21 mouse cellular contexts compared by ENCODE assay signal in the genomic region with DNA sequence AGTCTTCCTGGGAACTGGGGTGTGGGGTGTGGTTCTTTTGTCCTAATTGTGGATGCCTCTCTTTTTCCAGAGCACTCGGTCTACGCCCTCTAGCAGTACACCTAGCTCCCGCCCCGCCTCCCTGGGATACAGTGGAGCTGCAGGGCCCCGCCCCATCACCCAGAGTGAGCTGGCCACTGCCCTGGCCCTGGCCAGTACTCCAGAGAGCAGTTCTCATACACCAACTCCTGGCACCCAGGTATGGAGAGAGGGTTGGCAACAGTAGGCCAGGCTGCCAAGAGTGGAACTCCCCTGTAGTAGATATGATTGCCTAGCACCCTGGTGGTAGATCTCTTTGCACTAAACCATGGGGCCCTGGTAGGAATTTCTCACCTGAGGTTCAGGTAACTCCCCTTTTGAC. TPM values are rescaled to one million over a fixed set of nuclear protein-coding genes. Genes with fewer than 3 reads are reported as not detected.
DNase-seq lines count a peak whose midpoint lies in the region; ATAC-seq and TF ChIP-seq lines count a peak whose summit lies in the region.
"Had no signal": no experiment of that assay in that cellular context is flagged by ENCODE, and none has a peak within 500 bp of the region (broad histone marks: within the 10 kb centered on the region; RNA-seq: fewer than 3 reads in every experiment).

No protein-coding gene starts in this region.

- peak overlapping the region; percentile 77 for H3K27ac ChIP-seq in cerebellum, adult 2 months (ENCODE audit: insufficient read depth, low read length)
- H3K27ac ChIP-seq in heart, embryonic 12.5 days (ENCODE audit: poor library complexity, severe bottlenecking): no peak overlapping the region
- no peak overlapping the region for H3K27ac ChIP-seq in embryonic facial prominence, embryonic 13.5 days
- H3K27ac ChIP-seq: forebrain, embryonic 12.5 days; forebrain, embryonic 15.5 days; heart, adult 2 months; heart, embryonic 10.5 days; hindbrain, embryonic 12.5 days; hindbrain, embryonic 15.5 days had no signal

- peaks cover 85% of the 10 kb centered on the region for H3K36me3 ChIP-seq in heart, embryonic 12.5 days
- H3K36me3 ChIP-seq in embryonic facial prominence, embryonic 13.5 days: peaks cover 90% of the 10 kb centered on the region

- no peaks in the 10 kb centered on the region for H3K9me3 ChIP-seq in heart, embryonic 12.5 days (replicated peaks)
- no peaks in the 10 kb centered on the region for H3K9me3 ChIP-seq in embryonic facial prominence, embryonic 13.5 days
- H3K9me3 ChIP-seq: forebrain, embryonic 12.5 days; forebrain, embryonic 15.5 days; heart, embryonic 10.5 days; hindbrain, embryonic 12.5 days; hindbrain, embryonic 15.5 days had no signal

- WGBS in cerebellum, adult 2 months: 94% methylated on average over 5 of the region's 5 CpGs
- 93% methylated on average over 5 of the region's 5 CpGs for WGBS in heart, embryonic 12.5 days
- 87% methylated on average over 5 of the region's 5 CpGs for WGBS in embryonic facial prominence, embryonic 13.5 days

- DNase-seq in cerebellum, adult 11 months: peak; percentile 29
- DNase-seq in cerebellum, postnatal 10 days: no peak
- DNase-seq in cerebellum, adult 2 months: peak in 1 of 2 experiments; percentile 36
- DNase-seq in cerebellum, postnatal 4 days (ENCODE audit: low spot score in 2 of 2): no peak
- DNase-seq in heart, adult 11 months: peak; percentile 87
- DNase-seq in testis, postnatal 10 days (ENCODE audit: low spot score): no peak
- DNase-seq: adrenal gland, postnatal 10 days; adrenal gland, postnatal 36 days; embryo, embryonic 11 days; gastrocnemius, postnatal 25 days; heart, adult 2 months; kidney, adult 2 months had no signal

- no peaks in the 10 kb centered on the region for H3K27me3 ChIP-seq in cerebellum, adult 2 months (ENCODE audit: control insufficient read depth, insufficient read depth, low read length)
- no peaks in the 10 kb centered on the region for H3K27me3 ChIP-seq in heart, embryonic 12.5 days (replicated peaks)
- no peaks in the 10 kb centered on the region for H3K27me3 ChIP-seq in embryonic facial prominence, embryonic 13.5 days
- H3K27me3 ChIP-seq: forebrain, embryonic 12.5 days; forebrain, embryonic 15.5 days; hindbrain, embryonic 12.5 days; hindbrain, embryonic 15.5 days had no signal

- no peak overlapping the region for H3K9ac ChIP-seq in heart, embryonic 12.5 days
- H3K9ac ChIP-seq in embryonic facial prominence, embryonic 13.5 days: no peak overlapping the region
- H3K9ac ChIP-seq: forebrain, embryonic 12.5 days; forebrain, embryonic 15.5 days; hindbrain, embryonic 12.5 days; hindbrain, embryonic 15.5 days had no signal

- H3K4me3 ChIP-seq in cerebellum, adult 2 months (replicated peaks; ENCODE audit: insufficient read depth, low read depth, low read length): no peak overlapping the region
- H3K4me3 ChIP-seq in heart, embryonic 12.5 days: no peak overlapping the region
- H3K4me3 ChIP-seq in embryonic facial prominence, embryonic 13.5 days: no peak overlapping the region
- H3K4me3 ChIP-seq: erythroblast, embryonic 14.5 days; forebrain, embryonic 12.5 days; forebrain, embryonic 15.5 days; heart, adult 2 months; heart, embryonic 10.5 days; hindbrain, embryonic 12.5 days; hindbrain, embryonic 15.5 days had no signal

- peaks cover 23% of the 10 kb centered on the region for H3K4me1 ChIP-seq in cerebellum, adult 2 months (ENCODE audit: control insufficient read depth, insufficient read depth, low read length)
- no peaks in the 10 kb centered on the region for H3K4me1 ChIP-seq in heart, embryonic 12.5 days (replicated peaks)
- H3K4me1 ChIP-seq in embryonic facial prominence, embryonic 13.5 days: no peaks in the 10 kb centered on the region
- H3K4me1 ChIP-seq: forebrain, embryonic 12.5 days; forebrain, embryonic 15.5 days; hindbrain, embryonic 12.5 days; hindbrain, embryonic 15.5 days had no signal

- no peak for TF ChIP-seq CTCF in cerebellum, adult 2 months (IDR thresholded peaks at IDR 0.05; ENCODE audit: borderline replicate concordance, insufficient read depth, low read depth, low read length)

- H3K4me2 ChIP-seq in heart, embryonic 12.5 days: no peak overlapping the region
- no peak overlapping the region for H3K4me2 ChIP-seq in embryonic facial prominence, embryonic 13.5 days
- H3K4me2 ChIP-seq: forebrain, embryonic 12.5 days; forebrain, embryonic 15.5 days; hindbrain, embryonic 12.5 days; hindbrain, embryonic 15.5 days had no signal

- TF ChIP-seq POLR2A in cerebellum, adult 2 months (IDR thresholded peaks at IDR 0.05; ENCODE audit: borderline replicate concordance, insufficient read depth, low read length): no peak

- no peak for ATAC-seq in heart, embryonic 12.5 days (ENCODE audit: insufficient number of reproducible peaks, low FRiP score)
- peak; percentile 26; the same call in 1 of the 2 replicates for ATAC-seq in embryonic facial prominence, embryonic 13.5 days (ENCODE audit: insufficient number of reproducible peaks, insufficient read depth, low FRiP score, low TSS enrichment, low read depth)
- ATAC-seq: forebrain, embryonic 15.5 days; intestine, postnatal 0 days had no signal

RNA-seq across cellular contexts. Expression of gene Ubl7, which starts 11.6 kb away (rescaled TPM):
- polyA plus RNA-seq in cerebellum, adult 2 months (2012; rRNA removed): 133 and 140 TPM in 2 replicates
- 103 and 104 TPM in 2 replicates for polyA plus RNA-seq in heart, embryonic 12.5 days (2016; fragmentation: Nextera tagmentation; extraction: Ambion mirVana)
- 111 and 120 TPM in 2 replicates for polyA plus RNA-seq in embryonic facial prominence, embryonic 13.5 days (2015; fragmentation: Nextera tagmentation; extraction: Ambion mirVana)

RNA-seq across cellular contexts. Expression of gene Sema7a, which starts 17.5 kb away (rescaled TPM):
- polyA plus RNA-seq in cerebellum, adult 2 months (2012; rRNA removed): 177 and 189 TPM in 2 replicates
- 0.14 and 0.18 TPM in 2 replicates for polyA plus RNA-seq in heart, embryonic 12.5 days (2016; fragmentation: Nextera tagmentation; extraction: Ambion mirVana)
- 0.55 and 1.0 TPM in 2 replicates for polyA plus RNA-seq in embryonic facial prominence, embryonic 13.5 days (2015; fragmentation: Nextera tagmentation; extraction: Ambion mirVana)

Comparison
In these comparisons a context has a peak if more than half of its experiments do, and no peak if none do; other contexts are left out.
1. DNase-seq: peak in cerebellum, adult 11 months (single experiment) and heart, adult 11 months (single experiment); none in cerebellum, postnatal 10 days (0 of 2), cerebellum, postnatal 4 days (0 of 2) and testis, postnatal 10 days (single experiment).
2. RNA of gene Sema7a, which starts 17.5 kb away (polyA plus RNA-seq): 177 to 189 TPM in cerebellum, adult 2 months; 0.55 to 1.0 TPM in embryonic facial prominence, embryonic 13.5 days and 0.14 to 0.18 TPM in heart, embryonic 12.5 days; every median in the first group is over 10 times any median in the second.